18 mouse cellular contexts compared by ENCODE assay signal in genomic region chr6:55064477-55064827, GRCm38 (mm10). TPM values are rescaled to one million over a fixed set of nuclear protein-coding genes. Genes with fewer than 3 reads are reported as not detected.
A peak's percentile ranks its signal among the peaks of the same experiment; 100 is the strongest.
DNase-seq lines count a peak whose midpoint lies in the region; ATAC-seq and TF ChIP-seq lines count a peak whose summit lies in the region.
"Had no signal": no experiment of that assay in that cellular context is flagged by ENCODE, and none has a peak within 500 bp of the region (broad histone marks: within the 10 kb centered on the region; RNA-seq: fewer than 3 reads in every experiment).

No protein-coding gene starts in this region.

- H3K9me3 ChIP-seq in heart, embryonic 10.5 days: no peaks in the 10 kb centered on the region
- no peaks in the 10 kb centered on the region for H3K9me3 ChIP-seq in liver, embryonic 12.5 days (replicated peaks)
- H3K9me3 ChIP-seq in liver, embryonic 15.5 days (replicated peaks): no peaks in the 10 kb centered on the region
- H3K9me3 ChIP-seq: embryonic facial prominence, embryonic 15.5 days; forebrain, embryonic 10.5 days; heart, embryonic 13.5 days; hindbrain, embryonic 10.5 days had no signal

- TF ChIP-seq POLR2A in thymus, adult 2 months (IDR thresholded peaks at IDR 0.05; ENCODE audit: control insufficient read depth, extremely low read depth, insufficient read depth, low read length, poor library complexity): no peak

- no peak overlapping the region for H3K9ac ChIP-seq in liver, embryonic 12.5 days
- H3K9ac ChIP-seq in liver, embryonic 15.5 days: no peak overlapping the region
- H3K9ac ChIP-seq: embryonic facial prominence, embryonic 15.5 days; heart, embryonic 13.5 days; hindbrain, embryonic 14.5 days had no signal

- H3K36me3 ChIP-seq in heart, embryonic 10.5 days: peaks cover 97% of the 10 kb centered on the region
- peaks cover 99% of the 10 kb centered on the region for H3K36me3 ChIP-seq in liver, embryonic 12.5 days
- H3K36me3 ChIP-seq in liver, embryonic 15.5 days (replicated peaks): peaks cover 97% of the 10 kb centered on the region
- peaks cover 82% of the 10 kb centered on the region for H3K36me3 ChIP-seq in thymus, adult 2 months (ENCODE audit: control insufficient read depth, insufficient read depth, low read length)

- no peak overlapping the region for H3K27ac ChIP-seq in heart, embryonic 10.5 days
- H3K27ac ChIP-seq in liver, embryonic 12.5 days: peak overlapping the region; percentile 45; the same call in 1 of the 2 replicates
- 0 out of 2 replicates have a peak overlapping the region, but pooled peaks have one; percentile 3 for H3K27ac ChIP-seq in liver, embryonic 15.5 days (replicated peaks)
- no peak overlapping the region for H3K27ac ChIP-seq in thymus, adult 2 months (ENCODE audit: control insufficient read depth, insufficient read depth, low read length)
- H3K27ac ChIP-seq: embryonic facial prominence, embryonic 15.5 days; forebrain, embryonic 10.5 days; heart, adult 2 months; heart, embryonic 13.5 days; hindbrain, embryonic 10.5 days; hindbrain, embryonic 14.5 days had no signal

- no peaks in the 10 kb centered on the region for H3K4me1 ChIP-seq in heart, embryonic 10.5 days
- H3K4me1 ChIP-seq in liver, embryonic 12.5 days: peaks cover 17% of the 10 kb centered on the region
- peaks cover 12% of the 10 kb centered on the region; the same call in 1 of the 2 replicates for H3K4me1 ChIP-seq in liver, embryonic 15.5 days (replicated peaks)
- no peaks in the 10 kb centered on the region for H3K4me1 ChIP-seq in thymus, adult 2 months (replicated peaks; ENCODE audit: control insufficient read depth, insufficient read depth, low read length)
- H3K4me1 ChIP-seq: embryonic facial prominence, embryonic 15.5 days; forebrain, embryonic 10.5 days; heart, embryonic 13.5 days; hindbrain, embryonic 10.5 days had no signal

- no peak for TF ChIP-seq CTCF in thymus, adult 2 months (IDR thresholded peaks at IDR 0.05; ENCODE audit: borderline replicate concordance, control insufficient read depth, extremely low read depth, insufficient read depth, low read length, poor library complexity)

- peak; percentile 79 for DNase-seq in heart, embryonic 10.5 days (ENCODE audit: low spot score)
- DNase-seq in heart, postnatal 4 days: no peak
- no peak for DNase-seq in thymus, adult 2 months
- DNase-seq in kidney, adult 8-10 months: no peak
- DNase-seq: adrenal gland, postnatal 14 days; cerebellum, adult 11-12 months; cerebellum, adult 9-10 months; heart, adult 2 months had no signal

- peak; percentile 72 for ATAC-seq in liver, embryonic 12.5 days
- peak; percentile 72 for ATAC-seq in liver, embryonic 15.5 days (ENCODE audit: insufficient read depth)
- ATAC-seq in megakaryocyte-erythroid progenitor cell, adult 5-6 weeks (replicated peaks; ENCODE audit: low FRiP score, low TSS enrichment, poor library complexity, severe bottlenecking): peak; percentile 70
- ATAC-seq: forebrain, embryonic 14.5 days had no signal

- no peak overlapping the region for H3K4me3 ChIP-seq in heart, embryonic 10.5 days
- H3K4me3 ChIP-seq in liver, embryonic 12.5 days: no peak overlapping the region
- H3K4me3 ChIP-seq in liver, embryonic 15.5 days (replicated peaks): no peak overlapping the region
- H3K4me3 ChIP-seq in thymus, adult 2 months (ENCODE audit: control insufficient read depth, insufficient read depth, low read length): no peak overlapping the region
- H3K4me3 ChIP-seq: embryonic facial prominence, embryonic 15.5 days; erythroblast, embryonic 14.5 days; forebrain, embryonic 10.5 days; heart, adult 2 months; heart, embryonic 13.5 days; hindbrain, embryonic 10.5 days had no signal

- 81% methylated on average over 7 of the region's 7 CpGs for WGBS in heart, embryonic 10.5 days
- WGBS in liver, embryonic 12.5 days (ENCODE audit: insufficient replicate concordance): 31% methylated on average over 7 of the region's 7 CpGs
- 31% methylated on average over 7 of the region's 7 CpGs for WGBS in liver, embryonic 15.5 days (ENCODE audit: insufficient replicate concordance)
- 95% methylated on average over 7 of the region's 7 CpGs for WGBS in thymus, adult 2 months

- H3K4me2 ChIP-seq in liver, embryonic 12.5 days: no peak overlapping the region
- H3K4me2 ChIP-seq in liver, embryonic 15.5 days: no peak overlapping the region
- H3K4me2 ChIP-seq: embryonic facial prominence, embryonic 15.5 days; heart, embryonic 13.5 days; hindbrain, embryonic 14.5 days had no signal

- no peaks in the 10 kb centered on the region for H3K27me3 ChIP-seq in heart, embryonic 10.5 days (ENCODE audit: insufficient read depth, poor library complexity, severe bottlenecking)
- H3K27me3 ChIP-seq in liver, embryonic 12.5 days (replicated peaks): no peaks in the 10 kb centered on the region
- H3K27me3 ChIP-seq in liver, embryonic 15.5 days: no peaks in the 10 kb centered on the region
- H3K27me3 ChIP-seq in thymus, adult 2 months (ENCODE audit: control insufficient read depth, insufficient read depth, low read length): no peaks in the 10 kb centered on the region
- H3K27me3 ChIP-seq: embryonic facial prominence, embryonic 15.5 days; heart, embryonic 13.5 days had no signal

RNA-seq across cellular contexts. Expression of gene Gars, which starts 26.6 kb away (rescaled TPM):
- 220 and 246 TPM in 2 replicates for polyA plus RNA-seq in heart, embryonic 10.5 days (2016; fragmentation: Nextera tagmentation; extraction: Ambion mirVana)
- 10 to 100 TPM; 93.7 to 98.2 TPM for total RNA-seq in heart, postnatal 4 days (2021)
- polyA plus RNA-seq in liver, embryonic 12.5 days (2016; fragmentation: Nextera tagmentation; extraction: Ambion mirVana): 171 and 176 TPM in 2 replicates
- 100 TPM in 2 replicates for polyA plus RNA-seq in liver, embryonic 15.5 days (2015; fragmentation: Nextera tagmentation; extraction: Ambion mirVana)
- 115 and 121 TPM in 2 replicates for total RNA-seq in megakaryocyte-erythroid progenitor cell, adult 5-6 weeks (2014; fragmentation: Nextera tagmentation)
- 175 and 179 TPM in 2 replicates for total RNA-seq in megakaryocyte-erythroid progenitor cell, adult 5-6 weeks (2017)
- 40.1 and 44.9 TPM in 2 replicates for polyA plus RNA-seq in thymus, adult 2 months (2012; rRNA removed)

Comparison
In these comparisons a context has a peak if more than half of its experiments do, and no peak if none do; other contexts are left out.
1. H3K27ac ChIP-seq: peak in liver, embryonic 12.5 days (single experiment) and liver, embryonic 15.5 days (single experiment); none in heart, embryonic 10.5 days (single experiment) and thymus, adult 2 months (single experiment).
2. Peak in every context shown above with its lines, with median percentiles within 50 percentile points of each other: ATAC-seq.